Comparison of ENCODE assay signal across 19 mouse cellular contexts in genomic region chr3:116859752-116860151, GRCm38 (mm10). TPM values are rescaled to one million over a fixed set of nuclear protein-coding genes. Genes with fewer than 3 reads are reported as not detected.
DNase-seq lines count a peak whose midpoint lies in the region; ATAC-seq and TF ChIP-seq lines count a peak whose summit lies in the region.
"Had no signal": no experiment of that assay in that cellular context is flagged by ENCODE, and none has a peak within 500 bp of the region (broad histone marks: within the 10 kb centered on the region; RNA-seq: fewer than 3 reads in every experiment).

No protein-coding gene starts in this region.

- no peaks in the 10 kb centered on the region for H3K36me3 ChIP-seq in heart, embryonic 11.5 days (ENCODE audit: control insufficient read depth, insufficient read depth, low read length)
- H3K36me3 ChIP-seq in E14TG2a.4 (ENCODE audit: insufficient read depth, low read length) = peaks cover 8% of the 10 kb centered on the region
- H3K36me3 ChIP-seq in liver, embryonic 16.5 days (ENCODE audit: control insufficient read depth, insufficient read depth) = no peaks in the 10 kb centered on the region
- H3K36me3 ChIP-seq: hindbrain, embryonic 15.5 days; limb, embryonic 15.5 days; midbrain, embryonic 13.5 days had no signal

- WGBS in heart, embryonic 11.5 days (ENCODE audit: insufficient replicate concordance) = 74% methylated on average over 5 of the region's 5 CpGs
- 16% methylated on average over 5 of the region's 5 CpGs for WGBS in liver, embryonic 16.5 days (ENCODE audit: insufficient replicate concordance)

- DNase-seq in heart, postnatal 25 days (ENCODE audit: low spot score) = no peak
- DNase-seq in adrenal gland, adult 18-20 months (ENCODE audit: low spot score in 2 of 2) = no peak
- no peak for DNase-seq in lung, postnatal 14 days
- no peak for DNase-seq in kidney, postnatal 14 days
- DNase-seq: adrenal gland, postnatal 25 days; cerebellum, adult 2 months; gastrocnemius, adult 2 months; heart, adult 18-20 months; heart, postnatal 36 days; kidney, adult 18-20 months; kidney, postnatal 10 days; thymus, adult 18-20 months had no signal

- peak overlapping the region; percentile 66 for H3K27ac ChIP-seq in heart, embryonic 11.5 days (ENCODE audit: low read depth, low read length)
- peak overlapping the region; percentile 96 for H3K27ac ChIP-seq in liver, embryonic 16.5 days (ENCODE audit: low read length)
- H3K27ac ChIP-seq: gastrocnemius, adult 2 months; hindbrain, embryonic 15.5 days; limb, embryonic 15.5 days; midbrain, embryonic 13.5 days had no signal

- TF ChIP-seq CTCF in E14TG2a.4 (conservative IDR thresholded peaks at IDR 0.05; ENCODE audit: low read length) = no peak

- intact Hi-C loops in heart, postnatal 25 days (cut with DNase I) = no loop called here

- no peak overlapping the region for H3K9ac ChIP-seq in heart, embryonic 11.5 days (ENCODE audit: low read depth, low read length)
- H3K9ac ChIP-seq in liver, embryonic 16.5 days (ENCODE audit: low read depth, low read length) = peak overlapping the region; percentile 50
- H3K9ac ChIP-seq: hindbrain, embryonic 15.5 days; limb, embryonic 15.5 days; midbrain, embryonic 13.5 days had no signal

- H3K4me3 ChIP-seq in heart, embryonic 11.5 days (ENCODE audit: low read depth, low read length) = peak overlapping the region; percentile 61
- H3K4me3 ChIP-seq in E14TG2a.4 (replicated peaks; ENCODE audit: low read length) = peak overlapping the region; percentile 39
- peak overlapping the region; percentile 87 for H3K4me3 ChIP-seq in liver, embryonic 16.5 days (ENCODE audit: low read depth, low read length)
- H3K4me3 ChIP-seq: gastrocnemius, adult 2 months; hindbrain, embryonic 15.5 days; limb, embryonic 15.5 days; midbrain, embryonic 13.5 days had no signal

- no peaks in the 10 kb centered on the region for H3K27me3 ChIP-seq in heart, embryonic 11.5 days (ENCODE audit: control insufficient read depth, insufficient read depth, low read length)
- no peaks in the 10 kb centered on the region for H3K27me3 ChIP-seq in E14TG2a.4 (ENCODE audit: insufficient read depth, low read length)
- H3K27me3 ChIP-seq in liver, embryonic 16.5 days (ENCODE audit: control insufficient read depth, insufficient read depth, low read depth, low read length) = no peaks in the 10 kb centered on the region
- H3K27me3 ChIP-seq: limb, embryonic 15.5 days; midbrain, embryonic 13.5 days had no signal

- no peaks in the 10 kb centered on the region for H3K9me3 ChIP-seq in heart, embryonic 11.5 days (replicated peaks; ENCODE audit: control insufficient read depth, low read length)
- H3K9me3 ChIP-seq in E14TG2a.4 (ENCODE audit: low read length) = no peaks in the 10 kb centered on the region
- H3K9me3 ChIP-seq in liver, embryonic 16.5 days (replicated peaks; ENCODE audit: control insufficient read depth, low read length) = no peaks in the 10 kb centered on the region
- H3K9me3 ChIP-seq: hindbrain, embryonic 15.5 days; limb, embryonic 15.5 days; midbrain, embryonic 13.5 days had no signal

- no peaks in the 10 kb centered on the region for H3K4me1 ChIP-seq in heart, embryonic 11.5 days (ENCODE audit: control insufficient read depth, insufficient read depth, low read length)
- H3K4me1 ChIP-seq in E14TG2a.4 (replicated peaks; ENCODE audit: low read depth, low read length) = peaks cover 59% of the 10 kb centered on the region
- peaks cover 44% of the 10 kb centered on the region for H3K4me1 ChIP-seq in liver, embryonic 16.5 days (ENCODE audit: control insufficient read depth, low read depth, low read length)

- ATAC-seq in heart, embryonic 11.5 days (replicated peaks; ENCODE audit: insufficient number of reproducible peaks, low FRiP score, low TSS enrichment) = peak; percentile 32; the same call in 1 of the 2 replicates
- peak; percentile 20; the same call in 1 of the 2 replicates for ATAC-seq in erythroid progenitor cell, adult 5-6 weeks (replicated peaks; ENCODE audit: low FRiP score, poor library complexity, severe bottlenecking)
- ATAC-seq in liver, embryonic 16.5 days (ENCODE audit: low read depth) = peak; percentile 33
- ATAC-seq: midbrain, embryonic 13.5 days had no signal

- H3K4me2 ChIP-seq in heart, embryonic 11.5 days = peak overlapping the region; percentile 34; the same call in 1 of the 2 replicates
- peak overlapping the region; percentile 79 for H3K4me2 ChIP-seq in liver, embryonic 16.5 days (ENCODE audit: low read depth, low read length)
- H3K4me2 ChIP-seq: hindbrain, embryonic 15.5 days; limb, embryonic 15.5 days; midbrain, embryonic 13.5 days had no signal

RNA-seq across cellular contexts. Expression of gene Frrs1, which starts 0.5 kb away (rescaled TPM):
- 26.7 and 26.8 TPM in 2 replicates for polyA plus RNA-seq in heart, embryonic 11.5 days (2014; fragmentation: Nextera tagmentation; extraction: Ambion mirVana)
- total RNA-seq in heart, postnatal 25 days (2021) = 1 to 10 TPM; 3.1 to 4.8 TPM
- 15.9 and 23.5 TPM in 2 replicates for total RNA-seq in erythroid progenitor cell, adult 5-6 weeks (2015; ENCODE audit: low replicate concordance)
- total RNA-seq in erythroid progenitor cell, adult 5-6 weeks (2017; ENCODE audit: low replicate concordance) = 9.6 and 16.8 TPM in 2 replicates
- 44.2 and 51.8 TPM in 2 replicates for polyA plus RNA-seq in liver, embryonic 16.5 days (2015; fragmentation: Nextera tagmentation; extraction: Ambion mirVana)
- 10 to 100 TPM in 1 of 2 experiments, 1 to 10 TPM in 1; 5.0 to 19.6 TPM for total RNA-seq in adrenal gland, adult 18-20 months (2021)

RNA-seq across cellular contexts. Expression of gene Agl, which starts 51.8 kb away (rescaled TPM):
- 49.2 and 55.8 TPM in 2 replicates for polyA plus RNA-seq in heart, embryonic 11.5 days (2014; fragmentation: Nextera tagmentation; extraction: Ambion mirVana)
- 100 to 1,000 TPM; 199 to 210 TPM for total RNA-seq in heart, postnatal 25 days (2021)
- total RNA-seq in erythroid progenitor cell, adult 5-6 weeks (2015; ENCODE audit: low replicate concordance) = 3.4 and 9.7 TPM in 2 replicates
- 1.0 and 2.9 TPM in 2 replicates for total RNA-seq in erythroid progenitor cell, adult 5-6 weeks (2017; ENCODE audit: low replicate concordance)
- 14.3 and 19.6 TPM in 2 replicates for polyA plus RNA-seq in liver, embryonic 16.5 days (2015; fragmentation: Nextera tagmentation; extraction: Ambion mirVana)
- 10 to 100 TPM; 50.4 to 61.2 TPM for total RNA-seq in adrenal gland, adult 18-20 months (2021)

Comparison
In these comparisons a context has a peak if more than half of its experiments do, and no peak if none do; other contexts are left out.
1. RNA of gene Agl, which starts 51.8 kb away (total RNA-seq): 199 to 210 TPM in heart, postnatal 25 days and 50.4 to 61.2 TPM in adrenal gland, adult 18-20 months; 1.0 to 9.7 TPM in erythroid progenitor cell, adult 5-6 weeks; every median in the first group is over 4 times any median in the second.
2. Peak in every context shown above with its lines, with median percentiles within 50 percentile points of each other: ATAC-seq and H3K4me3 ChIP-seq.